ENCODE assay signal across 12 mouse cellular contexts in the genomic region with DNA sequence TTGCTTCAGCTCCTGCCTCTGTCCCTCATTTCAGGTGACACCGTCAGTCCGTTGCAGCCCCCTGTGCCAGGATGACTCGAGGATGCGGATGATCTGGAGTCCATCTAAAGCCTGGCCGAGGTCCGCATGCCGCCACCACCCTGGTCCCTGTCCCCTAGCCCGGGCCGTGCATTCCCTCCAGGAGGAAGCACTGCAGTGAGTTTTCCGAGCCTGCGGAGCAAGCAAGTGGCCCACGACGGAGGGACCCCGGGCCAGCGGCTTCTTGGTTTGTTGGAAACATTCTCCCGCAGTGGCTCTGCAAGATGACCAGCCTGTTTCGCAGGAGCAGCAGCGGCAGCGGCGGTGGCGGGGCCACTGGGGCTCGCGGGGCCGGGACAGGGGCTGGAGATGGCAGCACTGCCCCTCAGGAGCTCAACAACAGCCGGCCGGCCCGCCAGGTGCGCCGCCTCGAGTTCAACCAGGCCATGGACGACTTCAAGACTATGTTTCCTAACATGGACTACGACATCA. TPM values are rescaled to one million over a fixed set of nuclear protein-coding genes. Genes with fewer than 3 reads are reported as not detected.
A peak's percentile ranks its signal among the peaks of the same experiment; 100 is the strongest.
DNase-seq lines count a peak whose midpoint lies in the region; ATAC-seq and TF ChIP-seq lines count a peak whose summit lies in the region.
"Had no signal": no experiment of that assay in that cellular context is flagged by ENCODE, and none has a peak within 500 bp of the region (broad histone marks: within the 10 kb centered on the region; RNA-seq: fewer than 3 reads in every experiment).

No protein-coding gene starts in this region.

- peak overlapping the region; percentile 13; the same call in 1 of the 2 replicates for H3K4me3 ChIP-seq in heart, embryonic 11.5 days (ENCODE audit: low read depth, low read length)
- H3K4me3 ChIP-seq in kidney, postnatal 0 days (replicated peaks; ENCODE audit: low read depth, low read length) = no peak overlapping the region
- H3K4me3 ChIP-seq in ES-Bruce4 (ENCODE audit: low read depth, low read length) = peak overlapping the region; percentile 55
- no peak overlapping the region for H3K4me3 ChIP-seq in embryonic facial prominence, embryonic 14.5 days (ENCODE audit: low read depth, low read length)
- no peak overlapping the region for H3K4me3 ChIP-seq in stomach, postnatal 0 days (ENCODE audit: low read depth, low read length)

- no peak for TF ChIP-seq CTCF in kidney, postnatal 0 days (IDR thresholded peaks at IDR 0.05; ENCODE audit: low read depth)
- no peak for TF ChIP-seq CTCF in ES-Bruce4 (IDR thresholded peaks at IDR 0.05; ENCODE audit: low read depth, low read length)
- TF ChIP-seq CTCF in stomach, postnatal 0 days (IDR thresholded peaks at IDR 0.05; ENCODE audit: low read depth) = no peak

- no peak for DNase-seq in heart, postnatal 10 days
- DNase-seq in kidney, postnatal 0 days (ENCODE audit: low spot score) = no peak
- no peak for DNase-seq in kidney, postnatal 36 days
- no peak for DNase-seq in embryonic facial prominence, embryonic 14.5 days (ENCODE audit: low spot score)
- DNase-seq in thymus, postnatal 25 days = no peak
- no peak for DNase-seq in stomach, postnatal 0 days (ENCODE audit: low spot score)
- DNase-seq: cerebellum, adult 18-20 months; layer of hippocampus, adult 9-11 months; left cerebral cortex, postnatal 4 days; lung, postnatal 4 days had no signal

- TF ChIP-seq POLR2A in ES-Bruce4 (IDR thresholded peaks at IDR 0.05; ENCODE audit: insufficient read depth, low read length) = no peak

- H3K27ac ChIP-seq in heart, embryonic 11.5 days (ENCODE audit: low read depth, low read length) = no peak overlapping the region
- H3K27ac ChIP-seq in kidney, postnatal 0 days = no peak overlapping the region
- H3K27ac ChIP-seq in ES-Bruce4 (ENCODE audit: insufficient read depth, low read length) = no peak overlapping the region
- H3K27ac ChIP-seq in embryonic facial prominence, embryonic 14.5 days (replicated peaks; ENCODE audit: low read depth, low read length) = no peak overlapping the region
- H3K27ac ChIP-seq in stomach, postnatal 0 days (replicated peaks) = no peak overlapping the region

- peaks cover 45% of the 10 kb centered on the region for H3K4me1 ChIP-seq in heart, embryonic 11.5 days (ENCODE audit: control insufficient read depth, insufficient read depth, low read length)
- H3K4me1 ChIP-seq in kidney, postnatal 0 days (replicated peaks; ENCODE audit: insufficient read depth, low read length) = peaks cover 36% of the 10 kb centered on the region
- H3K4me1 ChIP-seq in ES-Bruce4 (ENCODE audit: control insufficient read depth, insufficient read depth, low read length) = peaks cover 6% of the 10 kb centered on the region
- peaks cover 39% of the 10 kb centered on the region for H3K4me1 ChIP-seq in embryonic facial prominence, embryonic 14.5 days (ENCODE audit: control insufficient read depth, insufficient read depth, low read length)
- H3K4me1 ChIP-seq in stomach, postnatal 0 days (replicated peaks; ENCODE audit: control insufficient read depth, insufficient read depth) = peaks cover 24% of the 10 kb centered on the region

- 18% methylated on average over 32 of the region's 32 CpGs for WGBS in heart, embryonic 11.5 days (ENCODE audit: insufficient replicate concordance)
- WGBS in kidney, postnatal 0 days = 27% methylated on average over 31 of the region's 32 CpGs
- WGBS in embryonic facial prominence, embryonic 14.5 days = 32% methylated on average over 30 of the region's 32 CpGs
- WGBS in stomach, postnatal 0 days = 55% methylated on average over 32 of the region's 32 CpGs

- TF ChIP-seq EP300 in ES-Bruce4 (IDR thresholded peaks at IDR 0.05; ENCODE audit: insufficient read depth, low read depth, low read length) = no peak
- no peak for TF ChIP-seq EP300 in stomach, postnatal 0 days (optimal IDR thresholded peaks at IDR 0.05)

- no peak for ATAC-seq in heart, embryonic 11.5 days (replicated peaks; ENCODE audit: insufficient number of reproducible peaks, low FRiP score, low TSS enrichment)
- no peak for ATAC-seq in kidney, postnatal 0 days (replicated peaks; ENCODE audit: low FRiP score, low read depth)
- no peak for ATAC-seq in embryonic facial prominence, embryonic 14.5 days (ENCODE audit: low read depth)
- ATAC-seq in stomach, postnatal 0 days (ENCODE audit: low FRiP score, low TSS enrichment) = no peak

- peak overlapping the region; percentile 54 for H3K4me2 ChIP-seq in heart, embryonic 11.5 days
- peak overlapping the region; percentile 17 for H3K4me2 ChIP-seq in kidney, postnatal 0 days (ENCODE audit: low read length)
- no peak overlapping the region for H3K4me2 ChIP-seq in embryonic facial prominence, embryonic 14.5 days (ENCODE audit: low read depth, low read length)
- H3K4me2 ChIP-seq in stomach, postnatal 0 days (replicated peaks; ENCODE audit: low read depth) = no peak overlapping the region

- H3K9ac ChIP-seq in heart, embryonic 11.5 days (ENCODE audit: low read depth, low read length) = no peak overlapping the region
- H3K9ac ChIP-seq in kidney, postnatal 0 days (ENCODE audit: low read depth, low read length) = 0 out of 2 replicates have a peak overlapping the region, but pooled peaks have one; percentile 9
- peak overlapping the region; percentile 44 for H3K9ac ChIP-seq in ES-Bruce4 (ENCODE audit: low read depth, poor library complexity, severe bottlenecking)
- H3K9ac ChIP-seq in embryonic facial prominence, embryonic 14.5 days (ENCODE audit: low read depth, low read length) = 0 out of 2 replicates have a peak overlapping the region, but pooled peaks have one; percentile 15
- no peak overlapping the region for H3K9ac ChIP-seq in stomach, postnatal 0 days (ENCODE audit: low read length)

- H3K36me3 ChIP-seq in heart, embryonic 11.5 days (ENCODE audit: control insufficient read depth, insufficient read depth, low read length) = no peaks in the 10 kb centered on the region
- H3K36me3 ChIP-seq in kidney, postnatal 0 days (ENCODE audit: insufficient read depth, low read length) = no peaks in the 10 kb centered on the region
- no peaks in the 10 kb centered on the region for H3K36me3 ChIP-seq in ES-Bruce4 (ENCODE audit: control insufficient read depth, insufficient read depth, low read length, poor library complexity, severe bottlenecking)
- H3K36me3 ChIP-seq in embryonic facial prominence, embryonic 14.5 days (ENCODE audit: control insufficient read depth, insufficient read depth, low read length) = peaks cover 3% of the 10 kb centered on the region; the same call in 1 of the 2 replicates
- no peaks in the 10 kb centered on the region for H3K36me3 ChIP-seq in stomach, postnatal 0 days (ENCODE audit: control insufficient read depth, insufficient read depth, low read length)

- intact Hi-C loops in heart, postnatal 10 days (cut with DNase I) = no loop called here

- no peaks in the 10 kb centered on the region for H3K27me3 ChIP-seq in heart, embryonic 11.5 days (ENCODE audit: control insufficient read depth, insufficient read depth, low read length)
- no peaks in the 10 kb centered on the region for H3K27me3 ChIP-seq in kidney, postnatal 0 days (ENCODE audit: insufficient read depth, low read length)
- no peaks in the 10 kb centered on the region for H3K27me3 ChIP-seq in ES-Bruce4 (ENCODE audit: control insufficient read depth, insufficient read depth, low read length, poor library complexity, severe bottlenecking)
- no peaks in the 10 kb centered on the region for H3K27me3 ChIP-seq in embryonic facial prominence, embryonic 14.5 days (replicated peaks; ENCODE audit: control insufficient read depth, insufficient read depth, low read length)
- no peaks in the 10 kb centered on the region for H3K27me3 ChIP-seq in stomach, postnatal 0 days (ENCODE audit: control insufficient read depth, insufficient read depth, low read length)

- no peaks in the 10 kb centered on the region for H3K9me3 ChIP-seq in heart, embryonic 11.5 days (replicated peaks; ENCODE audit: control insufficient read depth, low read length)
- H3K9me3 ChIP-seq in kidney, postnatal 0 days (replicated peaks; ENCODE audit: low read length) = no peaks in the 10 kb centered on the region
- H3K9me3 ChIP-seq in ES-Bruce4 (replicated peaks; ENCODE audit: control insufficient read depth, insufficient read depth, low read length, poor library complexity, severe bottlenecking) = no peaks in the 10 kb centered on the region
- H3K9me3 ChIP-seq in embryonic facial prominence, embryonic 14.5 days (ENCODE audit: control insufficient read depth, low read length) = no peaks in the 10 kb centered on the region
- no peaks in the 10 kb centered on the region for H3K9me3 ChIP-seq in stomach, postnatal 0 days (ENCODE audit: control insufficient read depth, low read length)

RNA-seq across cellular contexts. Expression of gene Mrps23, which starts 34.6 kb away (rescaled TPM):
- polyA plus RNA-seq in heart, embryonic 11.5 days (2014; fragmentation: Nextera tagmentation; extraction: Ambion mirVana) = 87.3 and 88.4 TPM in 2 replicates
- 100 to 1,000 TPM; 250 to 256 TPM for total RNA-seq in heart, postnatal 10 days (2021)
- polyA plus RNA-seq in kidney, postnatal 0 days (2015; fragmentation: Nextera tagmentation; extraction: Ambion mirVana) = 76.3 and 77.7 TPM in 2 replicates
- 67.9 and 107 TPM in 2 replicates for polyA plus RNA-seq in ES-Bruce4 (2011; ENCODE audit: insufficient read depth, insufficient read length, low read depth, missing spikeins)
- 55.6 and 59.4 TPM in 2 replicates for polyA plus RNA-seq in embryonic facial prominence, embryonic 14.5 days (2014; fragmentation: Nextera tagmentation; extraction: Ambion mirVana)
- polyA plus RNA-seq in stomach, postnatal 0 days (2015; fragmentation: Nextera tagmentation; extraction: Ambion mirVana) = 54.7 and 55.4 TPM in 2 replicates

Comparison
In these comparisons a context has a peak if more than half of its experiments do, and no peak if none do; other contexts are left out.
1. H3K4me2 ChIP-seq: peak in heart, embryonic 11.5 days (single experiment) and kidney, postnatal 0 days (single experiment); none in embryonic facial prominence, embryonic 14.5 days (single experiment) and stomach, postnatal 0 days (single experiment).
2. H3K4me3 ChIP-seq: peak in heart, embryonic 11.5 days (single experiment) and ES-Bruce4 (single experiment); none in kidney, postnatal 0 days (single experiment), embryonic facial prominence, embryonic 14.5 days (single experiment) and stomach, postnatal 0 days (single experiment).
3. H3K9ac ChIP-seq: peak in kidney, postnatal 0 days (single experiment), ES-Bruce4 (single experiment) and embryonic facial prominence, embryonic 14.5 days (single experiment); none in heart, embryonic 11.5 days (single experiment) and stomach, postnatal 0 days (single experiment).